Comparison of ENCODE assay signal across 8 mouse cellular contexts in genomic region chr12:69361919-69362318, GRCm38 (mm10). TPM values are rescaled to one million over a fixed set of nuclear protein-coding genes. Genes with fewer than 3 reads are reported as not detected.
DNase-seq lines count a peak whose midpoint lies in the region; ATAC-seq and TF ChIP-seq lines count a peak whose summit lies in the region.

No protein-coding gene starts in this region.

- WGBS in embryonic facial prominence, embryonic 12.5 days: 8% methylated on average over 10 of the region's 10 CpGs
- 3% methylated on average over 10 of the region's 10 CpGs for WGBS in intestine, embryonic 15.5 days
- WGBS in neural tube, embryonic 12.5 days: 7% methylated on average over 10 of the region's 10 CpGs

- H3K4me1 ChIP-seq in embryonic facial prominence, embryonic 12.5 days: 0 out of 2 replicates have a peak, but pooled peaks cover 8% of the 10 kb centered on the region
- H3K4me1 ChIP-seq in intestine, embryonic 15.5 days (replicated peaks): 0 out of 2 replicates have a peak, but pooled peaks cover 2% of the 10 kb centered on the region
- peaks cover 11% of the 10 kb centered on the region; the same call in 1 of the 2 replicates for H3K4me1 ChIP-seq in neural tube, embryonic 12.5 days

- TF ChIP-seq CTCF in layer of hippocampus, adult 2 months (conservative IDR thresholded peaks at IDR 0.05): no peak

- no peak for DNase-seq in layer of hippocampus, adult 2 months (ENCODE audit: low spot score in 2 of 2)
- no peak for DNase-seq in layer of hippocampus, postnatal 36 days
- no peak for DNase-seq in thymus, postnatal 4 days
- no peak for DNase-seq in spleen, postnatal 10 days (ENCODE audit: low spot score in 2 of 2)
- no peak for DNase-seq in Muller cell, postnatal 12 days (ENCODE audit: inconsistent ontology term)

- H3K4me3 ChIP-seq in layer of hippocampus, adult 2 months: peak overlapping the region; percentile 70
- H3K4me3 ChIP-seq in embryonic facial prominence, embryonic 12.5 days: peak overlapping the region; percentile 50
- H3K4me3 ChIP-seq in intestine, embryonic 15.5 days (replicated peaks): peak overlapping the region; percentile 42
- H3K4me3 ChIP-seq in neural tube, embryonic 12.5 days: peak overlapping the region; percentile 40

- H3K9me3 ChIP-seq in embryonic facial prominence, embryonic 12.5 days: no peaks in the 10 kb centered on the region
- H3K9me3 ChIP-seq in intestine, embryonic 15.5 days: no peaks in the 10 kb centered on the region
- H3K9me3 ChIP-seq in neural tube, embryonic 12.5 days: no peaks in the 10 kb centered on the region

- peak overlapping the region; percentile 65 for H3K4me2 ChIP-seq in embryonic facial prominence, embryonic 12.5 days (replicated peaks)
- peak overlapping the region; percentile 67 for H3K4me2 ChIP-seq in intestine, embryonic 15.5 days (replicated peaks)
- peak overlapping the region; percentile 67 for H3K4me2 ChIP-seq in neural tube, embryonic 12.5 days (replicated peaks)

- no peak for ATAC-seq in embryonic facial prominence, embryonic 12.5 days (ENCODE audit: insufficient number of reproducible peaks, insufficient read depth, low FRiP score, low TSS enrichment)
- ATAC-seq in intestine, embryonic 15.5 days: no peak
- no peak for ATAC-seq in neural tube, embryonic 12.5 days (ENCODE audit: low FRiP score, low read depth)

- peak overlapping the region; percentile 60 for H3K9ac ChIP-seq in embryonic facial prominence, embryonic 12.5 days
- peak overlapping the region; percentile 58 for H3K9ac ChIP-seq in intestine, embryonic 15.5 days
- peak overlapping the region; percentile 56 for H3K9ac ChIP-seq in neural tube, embryonic 12.5 days

- H3K27me3 ChIP-seq in embryonic facial prominence, embryonic 12.5 days: no peaks in the 10 kb centered on the region
- H3K27me3 ChIP-seq in intestine, embryonic 15.5 days (replicated peaks): no peaks in the 10 kb centered on the region
- no peaks in the 10 kb centered on the region for H3K27me3 ChIP-seq in neural tube, embryonic 12.5 days (replicated peaks)

- peak overlapping the region; percentile 94 for H3K27ac ChIP-seq in layer of hippocampus, adult 2 months
- H3K27ac ChIP-seq in embryonic facial prominence, embryonic 12.5 days: peak overlapping the region; percentile 96
- peak overlapping the region; percentile 93 for H3K27ac ChIP-seq in intestine, embryonic 15.5 days
- H3K27ac ChIP-seq in neural tube, embryonic 12.5 days: peak overlapping the region; percentile 39; the same call in 1 of the 2 replicates

- H3K36me3 ChIP-seq in embryonic facial prominence, embryonic 12.5 days: no peaks in the 10 kb centered on the region
- no peaks in the 10 kb centered on the region for H3K36me3 ChIP-seq in intestine, embryonic 15.5 days
- H3K36me3 ChIP-seq in neural tube, embryonic 12.5 days: no peaks in the 10 kb centered on the region

RNA-seq across cellular contexts. Expression of gene Nemf, which starts 5.0 kb away (rescaled TPM):
- 10 to 100 TPM; 50.0 to 50.2 TPM for total RNA-seq in layer of hippocampus, adult 2 months (2021)
- 10 to 100 TPM; 47.9 to 51.2 TPM for total RNA-seq in layer of hippocampus, postnatal 36 days (2021)
- polyA plus RNA-seq in embryonic facial prominence, embryonic 12.5 days (2016; fragmentation: Nextera tagmentation; extraction: Ambion mirVana): 94.1 and 95.4 TPM in 2 replicates
- polyA plus RNA-seq in intestine, embryonic 15.5 days (2015; fragmentation: Nextera tagmentation; extraction: Ambion mirVana): 71.6 and 71.8 TPM in 2 replicates
- polyA plus RNA-seq in neural tube, embryonic 12.5 days (2016; fragmentation: Nextera tagmentation; extraction: Ambion mirVana): 89.2 and 96.3 TPM in 2 replicates

RNA-seq across cellular contexts. Expression of gene Arf6, which starts 10.0 kb away (rescaled TPM):
- total RNA-seq in layer of hippocampus, adult 2 months (2021): 10 to 100 TPM; 50.1 to 50.3 TPM
- total RNA-seq in layer of hippocampus, postnatal 36 days (2021): 10 to 100 TPM; 48.3 to 50.3 TPM
- polyA plus RNA-seq in embryonic facial prominence, embryonic 12.5 days (2016; fragmentation: Nextera tagmentation; extraction: Ambion mirVana): 68.5 and 72.2 TPM in 2 replicates
- 49.5 and 54.9 TPM in 2 replicates for polyA plus RNA-seq in intestine, embryonic 15.5 days (2015; fragmentation: Nextera tagmentation; extraction: Ambion mirVana)
- polyA plus RNA-seq in neural tube, embryonic 12.5 days (2016; fragmentation: Nextera tagmentation; extraction: Ambion mirVana): 57.6 and 60.3 TPM in 2 replicates

RNA-seq across cellular contexts. Expression of gene Gm9887, which starts 10.3 kb away (rescaled TPM):
- total RNA-seq in layer of hippocampus, adult 2 months (2021): 1 to 10 TPM in 1 of 2 experiments, under 1 TPM in 1; 0.61 to 1.1 TPM
- under 1 TPM; 0.60 to 0.66 TPM for total RNA-seq in layer of hippocampus, postnatal 36 days (2021)
- polyA plus RNA-seq in embryonic facial prominence, embryonic 12.5 days (2016; fragmentation: Nextera tagmentation; extraction: Ambion mirVana): 2.4 and 3.7 TPM in 2 replicates
- polyA plus RNA-seq in intestine, embryonic 15.5 days (2015; fragmentation: Nextera tagmentation; extraction: Ambion mirVana): 1.7 and 2.0 TPM in 2 replicates
- polyA plus RNA-seq in neural tube, embryonic 12.5 days (2016; fragmentation: Nextera tagmentation; extraction: Ambion mirVana): 2.0 and 2.4 TPM in 2 replicates

Comparison
In these comparisons a context has a peak if more than half of its experiments do, and no peak if none do; other contexts are left out.
1. H3K27ac ChIP-seq: peak in every context shown above with its lines; median percentile 96 in embryonic facial prominence, embryonic 12.5 days; 94 in layer of hippocampus, adult 2 months; 93 in intestine, embryonic 15.5 days; 39 in neural tube, embryonic 12.5 days.